Mouse (Mus musculus): ENCODE data around the gene Smarca4. TPM values are rescaled to one million over a fixed set of nuclear protein-coding genes. Genes with fewer than 3 reads are reported as not detected.
"Not testable (repeated sequence)": the region's sequence is repeated elsewhere in the genome, so short reads cannot be mapped to it uniquely, and the experiment has no call there.

Smarca4 gene
- total RNA-seq (2021), result 100 to 1,000 TPM; 185 to 186 TPM

DNA sequence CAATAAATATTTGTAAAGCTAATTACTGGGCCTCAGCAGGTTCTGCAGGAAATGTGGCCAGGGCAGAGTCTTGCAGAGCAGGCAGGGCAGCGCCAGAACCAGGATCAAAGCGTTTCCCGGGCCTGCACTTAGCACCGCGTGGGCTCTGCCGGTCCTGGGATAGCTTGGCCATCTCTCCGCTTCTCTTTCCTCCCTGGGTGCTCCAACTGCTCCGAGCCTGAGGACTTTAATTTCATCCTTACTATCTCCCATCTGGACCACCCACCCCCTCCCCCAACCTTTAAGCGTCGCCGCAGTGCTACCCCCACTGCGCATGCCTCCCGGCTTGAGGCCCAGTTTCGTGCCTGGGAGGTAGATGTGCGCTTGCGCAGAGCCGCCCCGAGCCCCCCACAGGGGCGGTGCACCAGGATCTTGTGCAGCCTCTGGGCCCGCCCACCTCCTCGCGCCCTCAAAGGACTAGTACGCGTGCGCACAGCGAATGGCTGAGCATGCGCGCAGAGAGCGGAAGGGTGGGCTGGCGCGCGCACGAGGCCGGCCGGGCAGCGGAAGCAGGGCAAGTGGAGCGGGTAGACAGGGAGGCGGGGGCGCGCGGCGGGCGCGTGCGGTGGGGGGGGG, at the start of gene Smarca4:
Smarca4 (plus strand) TSS at position 553 of the 615 bp plus-strand sequence.
- intact Hi-C loops (cut with DNase I), result no loop called here
- DNase-seq, result peak; percentile 100

DNA sequence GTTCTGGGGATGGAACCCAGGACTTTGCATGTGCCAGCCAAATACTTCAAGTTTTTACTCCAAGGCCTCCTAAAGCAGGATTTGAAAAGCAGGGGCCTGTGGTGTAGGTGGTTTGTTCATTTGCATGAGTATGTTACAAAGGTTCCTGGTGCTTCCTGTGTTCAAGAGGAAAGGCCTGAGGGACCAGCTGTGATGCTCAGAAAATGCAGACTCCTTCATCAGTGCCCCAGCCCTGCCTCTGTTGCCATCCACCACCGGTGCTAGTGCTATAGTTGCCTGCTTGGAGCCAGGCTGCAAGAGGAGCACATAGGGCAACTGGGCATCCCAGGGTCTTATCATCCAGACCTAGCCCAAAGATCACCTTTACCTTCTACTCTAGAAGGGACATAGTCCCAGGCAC, 49.4 kb upstream of the Smarca4 start:
- intact Hi-C loops (cut with DNase I), result no loop called here

DNA sequence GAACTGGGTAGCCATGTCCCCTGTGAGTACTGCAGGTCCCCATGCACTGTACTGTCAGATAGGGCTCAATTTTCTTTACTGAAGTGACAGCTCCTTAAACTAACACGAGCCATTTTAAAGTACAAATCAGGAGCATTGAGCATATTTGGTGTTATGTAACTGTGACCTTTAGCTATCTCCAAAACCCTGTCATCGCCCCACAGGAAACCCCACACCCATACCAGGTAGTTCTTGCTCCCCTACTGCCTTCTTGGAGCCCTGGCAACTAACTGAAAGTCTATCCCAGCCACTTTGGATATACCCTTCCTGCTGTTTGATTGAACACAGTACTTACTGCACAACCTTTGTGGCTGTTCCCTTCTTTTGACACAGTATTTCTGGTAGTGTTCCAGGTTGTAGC, 48.9 kb upstream of the Smarca4 start:
- DNase-seq, result no peak
- intact Hi-C loops (cut with DNase I), result no loop called here

More for the DNA sequence above, 49.4 kb upstream of the Smarca4 start:
- no peak for DNase-seq

DNA sequence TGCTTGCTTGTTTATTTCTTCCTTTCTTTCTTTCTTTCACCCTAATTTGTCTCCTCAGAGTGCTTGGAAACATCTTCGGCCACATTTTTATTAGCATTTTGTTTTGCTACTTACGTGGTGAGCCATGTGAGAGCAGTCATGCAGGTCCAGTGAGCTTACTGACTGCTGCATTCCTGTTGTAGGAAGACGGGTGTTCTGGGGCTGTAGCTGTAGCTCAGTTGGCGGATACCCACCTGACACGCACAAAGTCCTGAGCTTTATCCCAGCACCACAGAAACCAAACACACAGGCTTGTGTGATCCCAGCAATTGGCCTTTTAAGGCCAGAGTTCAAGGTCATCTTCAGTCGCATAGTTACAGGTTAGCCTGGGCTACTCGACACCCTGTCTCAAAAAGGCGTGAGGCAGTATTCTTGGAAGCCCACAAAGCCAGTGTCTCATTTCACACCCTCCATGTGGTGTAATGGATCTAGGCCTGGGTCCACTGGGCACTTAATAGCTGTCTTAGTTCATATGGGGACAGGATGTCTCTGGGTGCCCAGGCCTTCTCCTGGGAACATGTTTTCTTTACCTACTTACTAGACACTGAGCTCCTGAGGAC, 47.2 kb upstream of the Smarca4 start:
- intact Hi-C loops (cut with DNase I), result no loop called here
- DNase-seq, result no peak

DNA sequence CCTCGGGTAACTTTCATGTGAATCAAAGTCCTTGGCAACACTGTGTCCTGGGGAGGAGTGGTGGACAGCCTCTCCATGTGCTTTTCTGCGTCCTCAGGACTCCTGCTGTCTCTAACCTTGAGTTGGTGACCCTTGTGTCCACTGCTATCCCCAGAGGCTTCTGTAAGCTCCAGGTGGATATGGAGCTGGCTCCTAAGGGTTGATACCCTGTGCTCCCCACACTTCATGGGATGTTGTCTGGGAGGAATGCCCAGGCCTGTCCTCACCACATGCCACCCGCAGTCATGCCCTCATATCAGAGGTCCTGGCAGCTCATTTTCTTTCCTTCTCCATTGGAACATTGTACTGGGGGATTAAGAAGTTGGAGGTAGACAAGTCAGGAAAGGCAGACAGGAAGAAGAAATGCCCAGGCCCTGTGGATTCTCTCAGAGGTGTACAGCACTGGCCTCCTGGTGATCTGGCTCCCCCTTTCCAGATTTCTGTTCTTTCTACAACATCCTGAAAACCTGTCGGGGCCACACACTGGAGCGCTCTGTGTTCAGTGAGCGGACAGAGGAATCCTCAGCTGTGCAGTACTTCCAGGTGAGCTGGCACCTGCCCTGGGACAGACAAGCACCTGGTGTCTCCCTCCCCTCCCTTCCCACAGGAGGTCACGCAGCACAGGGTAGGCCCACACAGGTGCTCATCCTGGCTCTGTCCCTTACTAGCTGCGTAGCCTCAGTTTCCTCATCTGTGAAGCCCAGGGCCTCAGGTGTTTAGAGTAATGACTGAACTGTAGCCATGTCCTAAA, 41.8 kb upstream of the Smarca4 start:
- intact Hi-C loops (cut with DNase I), result no loop called here
- DNase-seq, result no peak

DNA sequence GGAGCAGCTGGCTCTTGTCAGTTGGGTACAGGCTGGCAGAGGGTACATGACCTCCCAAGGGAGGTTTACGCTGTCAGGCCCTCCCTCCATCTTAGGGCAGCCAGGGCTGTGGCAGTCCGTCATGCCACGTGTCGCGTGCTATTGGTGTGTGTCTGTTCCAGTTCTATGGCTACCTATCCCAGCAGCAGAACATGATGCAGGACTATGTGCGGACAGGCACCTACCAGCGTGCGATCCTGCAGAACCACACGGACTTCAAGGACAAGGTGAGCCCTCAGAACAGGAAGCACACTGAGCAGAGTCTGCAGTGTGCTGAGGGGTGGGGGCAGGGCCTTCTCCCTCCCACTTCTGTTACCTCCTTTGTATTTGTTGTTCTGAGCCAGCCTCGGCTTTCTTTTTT, 40.7 kb upstream of the Smarca4 start:
- intact Hi-C loops (cut with DNase I), result no loop called here
- DNase-seq, result no peak

DNA sequence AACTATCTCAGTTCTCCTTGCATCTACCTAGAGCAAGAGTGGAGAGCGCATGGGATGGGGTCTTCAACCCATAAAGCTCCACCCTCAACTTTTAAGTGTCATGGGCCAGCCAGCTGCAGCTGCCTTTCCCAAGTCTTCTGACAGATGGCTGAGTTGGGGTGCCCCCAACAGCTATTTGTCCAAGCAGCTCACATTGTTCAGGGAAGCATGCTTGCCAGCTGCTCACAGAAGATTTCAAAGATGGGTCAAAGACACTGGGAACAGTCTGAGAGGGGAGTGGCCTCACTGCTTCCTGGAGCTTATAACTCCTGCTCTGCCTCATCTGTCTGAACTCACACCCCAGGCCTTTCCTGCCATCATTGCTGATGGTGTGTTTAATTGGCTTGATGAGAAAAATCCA, 39.7 kb upstream of the Smarca4 start:
- intact Hi-C loops (cut with DNase I), result no loop called here
- DNase-seq, result peak; percentile 58

DNA sequence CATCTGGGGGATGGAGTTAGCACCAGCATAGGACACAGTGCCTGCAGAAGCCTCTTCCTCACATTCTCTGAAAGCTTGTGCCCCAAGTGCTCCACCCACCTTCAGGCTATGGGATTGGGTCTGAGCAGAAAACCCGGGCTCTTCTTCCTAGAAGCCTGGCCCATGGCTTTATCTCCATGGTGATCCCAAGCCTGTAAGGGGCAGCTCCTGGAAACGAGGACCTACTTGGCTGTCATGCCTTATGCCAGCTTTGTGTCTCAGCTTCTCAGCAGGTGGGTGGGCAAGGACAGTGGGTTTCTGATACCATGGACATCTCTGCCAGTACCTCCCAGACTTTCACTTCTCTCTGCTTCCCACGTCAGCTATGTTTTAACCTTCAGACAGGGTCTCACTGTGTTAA, 37.7 kb upstream of the Smarca4 start:
- intact Hi-C loops (cut with DNase I), result no loop called here

DNA sequence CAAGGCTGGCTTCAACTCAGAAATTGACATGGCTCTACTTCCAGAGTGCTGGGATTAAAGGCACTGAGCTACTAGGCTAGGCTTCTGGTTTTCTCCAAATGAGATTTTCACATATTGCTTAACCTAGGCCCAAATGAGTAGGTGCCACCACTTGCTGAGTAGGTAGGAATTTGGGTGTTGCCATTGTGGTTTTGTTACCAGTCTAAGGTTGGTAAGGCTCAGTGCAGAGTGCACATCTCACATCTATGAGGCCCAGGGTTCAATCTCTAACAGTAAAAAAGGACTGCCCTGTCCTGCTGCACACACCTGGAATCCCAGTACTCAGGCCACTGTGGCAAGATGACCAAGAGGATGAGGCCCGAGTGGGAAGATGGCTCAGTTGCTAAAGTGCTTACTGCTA, 30.6 kb upstream of the Smarca4 start:
- no peak for DNase-seq
- intact Hi-C loops (cut with DNase I), result no loop called here

More for the DNA sequence above, 37.7 kb upstream of the Smarca4 start:
- peak; percentile 73 for DNase-seq

DNA sequence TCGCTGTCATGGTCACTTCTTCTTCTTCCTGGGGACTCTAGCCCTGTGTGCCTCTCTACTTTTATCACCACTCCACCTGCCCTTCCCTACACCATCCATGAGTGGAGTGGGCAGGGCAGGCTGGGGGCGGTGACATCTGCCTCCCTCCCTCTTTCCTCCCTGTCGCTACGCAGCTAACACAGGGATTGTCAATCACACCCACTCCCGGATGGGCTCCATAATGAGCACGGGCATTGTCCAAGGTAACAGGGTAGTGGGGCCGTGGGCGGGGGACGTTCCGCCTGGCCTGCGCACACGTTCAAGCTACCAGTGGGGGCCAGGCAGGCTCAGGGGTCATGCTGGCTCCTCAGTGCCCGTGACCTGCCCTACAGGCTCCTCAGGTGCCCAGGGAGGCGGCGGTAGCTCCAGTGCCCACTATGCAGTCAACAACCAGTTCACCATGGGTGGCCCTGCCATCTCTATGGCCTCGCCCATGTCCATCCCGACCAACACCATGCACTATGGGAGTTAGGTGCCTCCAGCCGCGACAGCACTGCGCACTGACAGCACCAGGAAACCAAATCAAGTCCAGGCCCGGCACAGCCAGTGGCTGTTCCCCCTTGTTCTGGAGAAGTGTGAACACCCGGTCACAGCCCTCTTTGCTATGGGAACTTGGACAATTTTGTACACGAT, 28.2 kb upstream of the Smarca4 start:
- no peak for DNase-seq
- intact Hi-C loops (cut with DNase I), result no loop called here

DNA sequence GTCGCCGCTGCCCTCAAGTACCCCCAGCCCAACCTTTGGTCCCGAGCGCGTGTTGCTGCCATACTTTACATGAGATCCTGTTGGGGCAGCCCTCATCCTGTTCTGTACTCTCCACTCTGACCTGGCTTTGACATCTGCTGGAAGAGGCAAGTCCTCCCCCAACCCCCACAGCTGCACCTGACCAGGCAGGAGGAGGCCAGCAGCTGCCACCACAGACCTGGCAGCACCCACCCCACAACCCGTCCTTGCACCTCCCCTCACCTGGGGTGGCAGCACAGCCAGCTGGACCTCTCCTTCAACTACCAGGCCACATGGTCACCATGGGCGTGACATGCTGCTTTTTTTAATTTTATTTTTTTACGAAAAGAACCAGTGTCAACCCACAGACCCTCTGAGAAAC, 27.6 kb upstream of the Smarca4 start:
- no peak for DNase-seq
- intact Hi-C loops (cut with DNase I), result no loop called here

DNA sequence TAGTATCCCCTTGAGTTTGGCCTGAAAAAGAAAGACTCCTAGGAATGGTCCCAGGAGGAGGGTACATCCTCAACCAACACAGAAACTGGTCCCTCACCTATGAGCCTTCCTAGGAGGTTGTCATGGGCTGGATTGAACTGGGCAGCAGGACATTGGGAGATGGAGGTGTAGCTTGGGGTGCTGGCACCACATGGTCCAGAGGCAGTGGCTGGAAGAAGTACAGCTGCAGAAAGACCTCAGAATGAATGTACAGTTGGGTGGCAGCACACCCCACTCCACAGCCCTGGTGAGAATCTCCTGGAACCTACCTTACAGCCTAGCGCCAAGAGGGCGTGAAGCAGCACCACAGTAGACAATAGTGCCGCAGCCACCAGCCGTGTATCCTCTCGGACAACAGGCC, 26.4 kb upstream of the Smarca4 start:
- no peak for DNase-seq
- intact Hi-C loops (cut with DNase I), result no loop called here

DNA sequence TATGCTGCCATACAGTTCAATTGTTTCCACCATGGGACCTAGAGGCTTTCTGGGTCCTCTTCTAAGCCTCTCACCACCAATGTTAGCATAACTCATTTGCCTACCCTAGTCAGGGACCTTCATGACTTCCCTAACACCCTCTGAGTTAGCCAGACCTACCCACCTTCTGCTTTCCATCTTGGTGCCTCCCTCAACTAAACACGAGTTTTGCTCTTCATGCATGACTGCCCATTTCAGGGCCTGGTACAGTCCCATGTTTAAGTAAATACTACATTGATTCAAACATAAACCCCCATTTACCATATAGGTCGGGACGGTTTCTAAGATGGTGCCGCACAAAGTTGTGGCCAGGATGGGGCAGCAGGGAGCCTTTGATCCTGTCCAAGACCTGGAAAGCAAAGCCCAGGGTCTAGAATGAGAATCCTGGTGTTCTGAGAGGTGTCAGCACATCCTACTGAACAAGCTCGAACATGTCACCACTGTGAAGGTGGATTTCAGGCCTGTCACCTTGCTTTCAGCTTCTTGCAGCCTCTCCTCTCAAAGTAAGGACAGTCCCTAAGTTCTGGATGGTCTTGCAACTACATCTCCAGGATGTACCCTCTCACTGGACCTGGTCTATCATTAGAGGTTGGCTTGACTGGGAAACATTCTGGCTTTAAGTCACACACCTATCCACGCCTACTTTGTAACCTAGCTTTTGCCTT, 24.7 kb upstream of the Smarca4 start:
- intact Hi-C loops (cut with DNase I), result no loop called here
- DNase-seq, result no peak

DNA sequence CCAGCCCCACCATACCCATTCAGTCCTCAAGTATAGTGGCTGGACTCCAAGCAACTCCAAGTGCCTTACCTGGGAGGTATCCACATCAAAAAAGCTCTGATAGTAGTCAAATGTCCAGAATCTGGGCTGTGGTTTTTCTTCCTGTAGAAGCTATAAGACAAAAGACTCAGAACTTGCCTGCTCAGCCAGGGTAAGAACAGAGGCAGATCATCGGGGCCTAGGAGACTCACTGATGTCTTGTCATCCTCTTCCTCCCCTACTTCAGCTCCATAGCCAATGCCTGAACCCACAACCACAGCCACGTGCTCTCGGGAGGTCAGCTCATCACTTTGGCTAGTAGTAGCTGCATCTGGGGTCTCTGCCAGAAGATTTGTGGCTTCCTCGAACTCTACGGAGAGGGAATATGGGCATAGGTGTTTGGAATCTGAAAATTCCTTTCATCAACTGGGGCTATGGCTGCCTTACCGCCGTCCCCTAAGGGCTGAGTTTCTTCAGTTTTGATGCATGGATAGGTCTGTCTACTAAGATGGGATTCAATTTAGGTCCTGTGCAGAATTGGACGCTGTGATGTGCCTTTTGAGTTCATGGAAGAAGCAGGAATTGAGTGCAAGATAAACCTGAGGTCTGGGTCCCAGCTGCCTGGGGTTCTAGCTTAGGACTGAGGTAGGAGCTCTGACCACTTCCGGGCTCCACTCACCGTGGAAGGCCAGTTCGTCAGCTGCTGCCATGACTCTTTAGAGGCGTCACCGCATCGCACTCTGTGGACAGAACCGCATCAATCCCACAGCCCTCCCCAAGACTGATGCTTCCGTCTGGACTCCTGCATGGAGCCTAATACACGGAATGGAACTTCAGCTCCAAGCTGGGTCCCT, 23.9 kb upstream of the Smarca4 start:
- intact Hi-C loops (cut with DNase I), result no loop called here
- DNase-seq, result no peak

DNA sequence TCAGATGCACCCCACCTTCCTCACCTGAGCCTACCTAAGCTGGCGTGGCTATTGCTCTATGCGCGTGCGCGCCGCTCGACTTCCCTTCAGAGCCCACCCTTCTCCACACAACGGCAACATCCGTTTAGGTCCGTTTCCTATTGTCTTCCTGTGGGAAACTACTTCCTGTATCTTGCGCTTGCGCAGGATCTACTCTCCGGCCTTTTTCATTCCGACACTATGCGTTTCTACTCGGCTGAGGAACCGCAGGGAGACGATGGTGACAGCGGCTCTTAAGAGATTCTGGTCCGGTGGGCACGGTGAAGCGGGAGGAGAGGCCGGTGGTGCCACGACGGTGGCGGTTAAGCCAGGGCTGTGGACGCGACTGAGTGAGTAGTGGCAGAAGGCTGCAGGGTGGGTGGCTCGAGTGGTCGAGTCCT, 23.3 kb upstream of the Smarca4 start, which contains the start of the genes Timm29 and Yipf2:
Timm29 (plus strand) TSS at position 20 of the 419 bp plus-strand sequence.
Yipf2 (minus strand) TSS at position 126 of the 419 bp plus-strand sequence.
- peak; percentile 86 for DNase-seq
- intact Hi-C loops (cut with DNase I), result no loop called here

DNA sequence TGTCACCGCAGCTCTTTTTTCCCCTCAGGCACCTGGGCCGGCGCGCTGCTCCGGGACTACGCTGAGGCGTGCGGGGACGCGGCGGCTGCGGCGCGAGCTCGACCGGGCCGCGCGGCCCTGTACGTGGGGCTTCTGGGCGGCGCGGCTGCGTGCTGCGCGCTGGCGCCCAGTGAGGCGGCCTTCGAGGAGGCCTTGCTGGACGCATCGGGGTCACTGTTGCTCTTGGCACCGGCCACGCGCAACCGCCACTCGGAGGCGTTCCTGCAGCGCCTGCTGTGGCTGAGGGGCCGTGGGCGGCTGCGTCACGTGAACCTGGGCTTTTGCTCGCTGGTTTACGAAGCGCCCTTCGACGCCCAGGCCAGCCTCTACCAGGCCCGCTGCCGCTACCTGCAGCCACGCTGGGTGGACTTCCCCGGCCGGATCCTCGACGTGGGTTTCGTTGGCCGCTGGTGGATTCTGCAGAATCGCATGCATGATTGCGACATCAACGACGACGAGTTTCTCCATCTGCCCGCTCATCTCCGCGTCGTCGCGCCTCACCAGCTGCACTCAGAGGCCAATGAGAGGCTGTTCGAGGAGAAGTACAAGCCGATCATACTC, 22.7 kb upstream of the Smarca4 start:
- DNase-seq, result peak; percentile 47
- intact Hi-C loops (cut with DNase I), result no loop called here

DNA sequence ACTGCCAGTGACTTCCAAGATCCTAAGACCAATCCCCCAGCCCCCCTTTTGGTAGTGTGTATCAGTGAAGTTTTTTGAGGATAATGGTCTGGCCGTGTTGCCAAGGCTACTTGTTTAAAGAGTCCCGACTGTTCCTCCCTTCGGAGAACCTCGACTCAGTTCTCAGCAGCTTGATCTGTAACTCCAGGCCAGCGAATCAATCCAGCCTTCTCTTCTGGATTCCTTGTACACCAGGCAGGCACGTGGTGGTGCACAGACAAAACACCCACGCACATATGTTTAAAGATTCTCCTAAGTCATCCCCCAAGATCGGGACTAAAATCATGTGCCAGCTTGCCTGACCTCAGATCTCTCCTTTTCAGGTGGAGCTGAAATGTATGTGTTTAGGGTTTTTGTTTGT, 21.6 kb upstream of the Smarca4 start:
- not testable (repeated sequence) for DNase-seq

DNA sequence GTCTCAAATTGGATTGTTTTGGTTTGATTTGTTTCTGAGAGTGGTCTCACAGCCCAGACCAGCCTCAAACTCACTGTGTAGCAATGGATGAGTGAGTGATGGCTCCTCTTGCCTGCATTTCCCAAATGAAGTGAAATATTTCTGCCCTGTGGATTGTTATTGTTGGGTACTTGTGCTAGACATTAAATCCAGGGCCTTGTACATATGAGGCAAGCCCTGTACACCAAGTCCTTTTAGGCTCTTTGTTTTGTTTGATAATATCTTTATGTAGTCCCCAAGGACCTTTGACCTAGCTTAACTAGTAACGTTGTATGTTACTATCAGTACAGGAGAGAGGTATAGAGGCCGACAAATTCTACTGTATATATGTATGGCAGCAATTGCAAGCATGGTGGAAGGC, 21.1 kb upstream of the Smarca4 start:
- no peak for DNase-seq
- intact Hi-C loops (cut with DNase I), result no loop called here

More for the DNA sequence above, 21.6 kb upstream of the Smarca4 start:
- intact Hi-C loops (cut with DNase I), result not testable (repeated sequence)

DNA sequence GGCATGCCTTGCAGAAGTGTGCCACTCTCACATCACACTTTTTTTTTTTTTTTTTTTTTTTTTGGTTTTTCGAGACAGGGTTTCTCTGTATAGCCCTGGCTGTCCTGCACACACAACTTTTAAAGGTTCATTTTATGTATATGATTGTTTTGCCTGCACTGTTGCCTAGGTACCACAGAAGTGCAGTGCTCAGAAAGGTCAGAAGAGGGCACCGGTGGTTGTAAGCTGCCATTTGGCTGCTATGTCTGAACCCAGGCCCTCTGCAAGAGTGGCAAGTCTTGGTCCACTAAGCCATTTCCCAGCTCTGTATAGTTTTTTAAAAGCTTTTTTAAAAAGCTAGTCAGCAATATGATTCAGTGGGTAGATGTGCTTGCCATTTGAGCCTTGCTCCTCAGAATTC, 17.8 kb upstream of the Smarca4 start:
- intact Hi-C loops (cut with DNase I), result no loop called here

More for the DNA sequence above, 17.8 kb upstream of the Smarca4 start:
- DNase-seq, result no peak

All from left cerebral cortex, postnatal 4 days (tissue).